Mouse (Mus musculus) forebrain, embryonic 11.5 days (tissue): ENCODE measurements at regions not wholly inside any gene's neighbourhood (a gene's known extent, or its start where the extent isn't known, plus 50 kb on each side); places are given as distances from the start of the nearest gene placed in this dataset.

ENCODE experiments used
- ATAC-seq: fragments of 200-750 bp; cut with Nextera tagmentation; replicated peaks from 2 replicates; pipeline ENCODE4 v1.8.0; 2017; ENCODE audit warnings: moderate TSS enrichment; ENCODE audit not compliant: low FRiP score
- DNase-seq: peaks from one replicate; pipeline ENCODE4 v3.0.0-alpha.2; 2017; ENCODE audit warnings: low spot score
- H3K27ac ChIP-seq: fragments of 300-500 bp; sonication (generic); 2 replicates; pipeline ENCODE4 v1.5.1; 2014; ENCODE audit warnings: low read depth, low read length
- H3K27me3 ChIP-seq: fragments of 300-500 bp; sonication (generic); 2 replicates; pipeline ENCODE4 v1.6.1; 2014; ENCODE audit warnings: mild to moderate bottlenecking, low read length, mixed read lengths; ENCODE audit not compliant: control insufficient read depth, insufficient read depth
- H3K36me3 ChIP-seq: fragments of 300-500 bp; sonication (generic); 2 replicates; pipeline ENCODE4 v1.6.1; 2014; ENCODE audit warnings: mild to moderate bottlenecking, low read length, moderate library complexity, mixed read lengths; ENCODE audit not compliant: control insufficient read depth, insufficient read depth
- H3K4me1 ChIP-seq: fragments of 300-500 bp; sonication (generic); replicated peaks from 2 replicates; pipeline ENCODE4 v1.6.1; 2014; ENCODE audit warnings: low read length, mixed read lengths; ENCODE audit not compliant: control insufficient read depth, insufficient read depth
- H3K4me2 ChIP-seq: fragments of 300-500 bp; sonication (generic); 2 replicates; pipeline ENCODE4 v1.6.1; 2014; ENCODE audit warnings: low read depth, mild to moderate bottlenecking, low read length, moderate library complexity, mixed read lengths; ENCODE audit not compliant: severe bottlenecking
- H3K4me3 ChIP-seq: fragments of 300-500 bp; sonication (generic); 2 replicates; pipeline ENCODE4 v1.5.1; 2014; ENCODE audit warnings: low read depth, low read length
- H3K9ac ChIP-seq: fragments of 300-500 bp; sonication (generic); 2 replicates; pipeline ENCODE4 v1.6.1; 2014; ENCODE audit warnings: low read length
- H3K9me3 ChIP-seq: fragments of 300-500 bp; sonication (generic); 2 replicates; pipeline ENCODE4 v1.6.1; 2016; ENCODE audit warnings: low read length, mixed read lengths; ENCODE audit not compliant: control insufficient read depth
- WGBS: fragments of 180-500 bp; shearing (Covaris S2); extraction: QIAGEN DNeasy Blood & Tissue Kit; methylation state at CpG from one replicate; pipeline ENCODE4 v1.1.7; 2014; 5-methylcytosine and 5-hydroxymethylcytosine counted together

GRCm38 (mm10) chr13:99041256-99041655 lies 56.9 kb upstream of the 1700024P04Rik start:
- no peak overlapping the region for H3K4me2 ChIP-seq
- peak; percentile 35 for DNase-seq
- H3K9me3 ChIP-seq, result no peaks in the 10 kb centered on the region
- no peaks in the 10 kb centered on the region for H3K27me3 ChIP-seq
- no peak overlapping the region for H3K9ac ChIP-seq
- ATAC-seq, result no peak
- H3K4me3 ChIP-seq, result no peak overlapping the region
- H3K27ac ChIP-seq, result no peak overlapping the region
- no peaks in the 10 kb centered on the region for H3K4me1 ChIP-seq
- WGBS, result 94% methylated on average over 6 of the region's 6 CpGs
- no peaks in the 10 kb centered on the region for H3K36me3 ChIP-seq

GRCm38 (mm10) chr13:99040846-99041245 lies 56.5 kb upstream of the 1700024P04Rik start:
- Histone ChIP-seq H3K27ac (no peak overlapping the region), H3K36me3 (no peaks in the 10 kb centered on the region), H3K4me2 (no peak overlapping the region), H3K9me3 (no peaks in the 10 kb centered on the region), H3K9ac (no peak overlapping the region), H3K27me3 (no peaks in the 10 kb centered on the region), H3K4me3 (no peak overlapping the region), H3K4me1 (no peaks in the 10 kb centered on the region)
- ATAC-seq (no peak), DNase-seq (peak; percentile 35)
- 96% methylated on average over 6 of the region's 6 CpGs for WGBS

DNA sequence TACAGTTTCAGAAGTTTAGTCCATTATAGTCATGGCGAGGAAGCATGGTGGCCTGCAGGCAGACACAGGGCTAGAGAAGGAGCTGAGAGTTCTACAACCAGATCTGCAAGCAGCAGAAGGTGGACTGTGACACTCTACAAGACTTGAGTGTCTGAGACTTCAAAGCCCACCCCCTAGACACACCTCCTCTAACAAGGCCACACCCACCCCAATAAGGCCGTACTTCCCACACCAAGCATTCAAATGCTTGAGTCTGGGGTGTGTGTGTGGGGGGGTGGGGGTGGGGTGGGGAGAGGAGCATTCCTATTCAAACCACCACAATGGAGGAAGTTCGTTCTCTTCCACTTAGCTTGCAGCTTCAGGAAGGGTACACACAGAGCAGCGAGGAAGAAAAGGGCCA lies 55.8 kb upstream of the 1700024P04Rik start:
- Histone ChIP-seq H3K4me1 (no peaks in the 10 kb centered on the region), H3K9ac (no peak overlapping the region), H3K27ac (no peak overlapping the region), H3K36me3 (no peaks in the 10 kb centered on the region), H3K9me3 (no peaks in the 10 kb centered on the region), H3K4me2 (no peak overlapping the region), H3K27me3 (no peaks in the 10 kb centered on the region), H3K4me3 (no peak overlapping the region)
- peak; percentile 36 for DNase-seq
- WGBS, result 63% methylated on average over 4 of the region's 4 CpGs
- no peak; the same call in 1 of the 2 replicates for ATAC-seq

DNA sequence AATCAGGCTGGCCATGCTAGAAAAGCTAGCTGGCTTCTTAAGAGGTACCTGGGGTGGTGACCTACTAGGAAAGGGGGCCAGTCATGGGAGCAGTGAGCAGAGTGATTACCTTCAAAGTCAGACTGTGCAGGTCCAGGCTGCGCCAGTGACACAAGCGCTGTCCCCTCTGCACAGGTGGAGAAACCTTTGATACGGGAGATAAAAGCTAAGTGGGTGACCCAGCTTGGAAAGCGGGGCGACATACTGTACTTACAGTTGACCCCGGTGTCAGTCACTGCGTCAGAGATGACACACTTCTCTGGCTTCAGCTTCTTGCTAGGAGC lies 54.7 kb upstream of the 1700024P04Rik start:
- Histone ChIP-seq H3K27ac (no peak overlapping the region), H3K4me1 (no peaks in the 10 kb centered on the region), H3K4me3 (no peak overlapping the region), H3K36me3 (no peaks in the 10 kb centered on the region), H3K9ac (no peak overlapping the region), H3K4me2 (no peak overlapping the region), H3K9me3 (no peaks in the 10 kb centered on the region), H3K27me3 (no peaks in the 10 kb centered on the region)
- DNase-seq (no peak), ATAC-seq (no peak)
- 92% methylated on average over 7 of the region's 7 CpGs for WGBS

DNA sequence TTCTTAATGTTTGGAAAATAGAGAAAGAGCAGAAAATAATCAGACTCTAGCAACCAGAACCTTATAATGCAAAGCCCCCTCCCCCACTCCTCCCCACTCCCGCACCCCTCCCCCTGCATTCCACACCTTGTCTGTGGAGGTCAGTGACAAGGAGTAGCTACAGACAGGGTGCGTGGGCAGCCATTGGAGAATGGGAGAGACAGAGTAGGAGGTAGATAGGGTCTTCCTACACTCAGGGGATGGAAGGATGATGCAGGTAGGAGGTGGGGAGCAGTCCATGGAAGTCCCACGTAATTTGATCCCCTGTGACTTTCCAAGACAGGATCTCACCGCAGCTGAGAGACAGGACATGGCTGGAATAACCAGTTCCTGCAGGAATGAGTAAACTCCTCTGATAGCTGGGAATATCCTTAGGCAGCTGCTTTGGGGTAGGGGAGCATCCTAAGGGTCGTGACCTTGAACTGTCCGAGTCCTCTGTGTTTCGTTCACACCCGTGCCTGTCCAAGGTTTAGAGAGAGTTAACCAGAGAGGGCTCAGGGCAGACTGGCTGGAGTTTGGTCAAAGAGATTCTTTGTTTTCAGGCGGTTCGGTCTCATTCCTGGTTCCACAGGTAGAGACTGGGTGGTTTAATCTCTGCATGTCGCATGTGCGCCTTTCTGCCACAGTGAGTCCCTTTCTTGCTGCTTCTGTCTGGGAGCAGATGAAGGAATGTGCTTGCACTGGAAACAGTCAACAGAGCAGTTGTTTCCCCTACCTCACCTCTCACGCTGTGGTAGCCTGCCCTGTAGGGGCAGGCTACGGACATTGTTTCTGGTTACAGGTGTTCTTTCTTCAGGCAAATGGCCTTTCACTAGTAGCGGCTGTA lies 54.1 kb upstream of the 1700024P04Rik start:
- no peaks in the 10 kb centered on the region for H3K4me1 ChIP-seq
- no peaks in the 10 kb centered on the region for H3K36me3 ChIP-seq
- H3K27me3 ChIP-seq, result no peaks in the 10 kb centered on the region
- ATAC-seq (no peak), DNase-seq (no peak)
- H3K4me2 ChIP-seq, result no peak overlapping the region
- H3K27ac ChIP-seq, result no peak overlapping the region
- no peak overlapping the region for H3K4me3 ChIP-seq
- no peaks in the 10 kb centered on the region for H3K9me3 ChIP-seq
- WGBS, result 66% methylated on average over 15 of the region's 15 CpGs
- H3K9ac ChIP-seq, result no peak overlapping the region

- ATAC-seq, result no peak
- Histone ChIP-seq H3K4me3 (no peak overlapping the region), H3K4me1 (no peaks in the 10 kb centered on the region), H3K27me3 (no peaks in the 10 kb centered on the region), H3K27ac (no peak overlapping the region), H3K9me3 (no peaks in the 10 kb centered on the region), H3K9ac (no peak overlapping the region), H3K4me2 (no peak overlapping the region), H3K36me3 (no peaks in the 10 kb centered on the region)
- no peak for DNase-seq
- 96% methylated on average over 4 of the region's 4 CpGs for WGBS
Measured at GRCm38 (mm10) chr13:99037131-99037530, 52.8 kb upstream of the 1700024P04Rik start.
